Mouse (Mus musculus) intestine, postnatal 0 days (tissue): Measurements from ENCODE around the gene Frs3. TPM values are rescaled to one million over a fixed set of nuclear protein-coding genes. Genes with fewer than 3 reads are reported as not detected.
A peak's percentile ranks its signal among the peaks of the same experiment; 100 is the strongest.
"Not testable (repeated sequence)": the region's sequence is repeated elsewhere in the genome, so short reads cannot be mapped to it uniquely, and the experiment has no call there.

Experiments
- ATAC-seq: fragments of 200-750 bp; cut with Nextera tagmentation; 2 replicates; pipeline ENCODE4 v1.8.0; 2017; ENCODE audit warnings: mild to moderate bottlenecking, moderate TSS enrichment, moderate library complexity
- H3K27ac ChIP-seq: fragments of 300-500 bp; sonication (generic); 2 replicates; pipeline ENCODE4 v1.5.1; 2014; ENCODE audit warnings: mild to moderate bottlenecking, low read depth, low read length, moderate library complexity
- H3K27me3 ChIP-seq: fragments of 300-500 bp; sonication (generic); replicated peaks from 2 replicates; pipeline ENCODE4 v1.6.1; 2014; ENCODE audit warnings: low read length, mixed read lengths; ENCODE audit not compliant: control insufficient read depth, insufficient read depth
- H3K36me3 ChIP-seq: fragments of 300-500 bp; sonication (generic); 2 replicates; pipeline ENCODE4 v1.6.1; 2014; ENCODE audit warnings: mild to moderate bottlenecking, moderate library complexity; ENCODE audit not compliant: control insufficient read depth, insufficient read depth
- H3K4me1 ChIP-seq: fragments of 300-500 bp; sonication (generic); replicated peaks from 2 replicates; pipeline ENCODE4 v1.6.1; 2014; ENCODE audit warnings: antibody characterized with exemption, low read length, mixed read lengths; ENCODE audit not compliant: control insufficient read depth, insufficient read depth
- H3K4me2 ChIP-seq: fragments of 300-500 bp; sonication (generic); replicated peaks from 2 replicates; pipeline ENCODE4 v1.6.1; 2014; ENCODE audit warnings: low read depth, mild to moderate bottlenecking, moderate library complexity
- H3K4me3 ChIP-seq: fragments of 300-500 bp; sonication (generic); 2 replicates; pipeline ENCODE4 v1.5.1; 2014; ENCODE audit warnings: low read depth, low read length
- H3K9ac ChIP-seq: fragments of 300-500 bp; sonication (generic); 2 replicates; pipeline ENCODE4 v1.6.1; 2014; ENCODE audit warnings: mild to moderate bottlenecking, low read depth, low read length
- H3K9me3 ChIP-seq: fragments of 300-500 bp; sonication (generic); 2 replicates; pipeline ENCODE4 v1.6.1; 2016; ENCODE audit warnings: mixed run types; ENCODE audit not compliant: control insufficient read depth
- CTCF ChIP-seq: sonication (generic); IDR thresholded peaks from 2 replicates; pipeline ENCODE4 v1.5.1; 2016; ENCODE audit warnings: low read depth, mild to moderate bottlenecking, control low read depth, antibody characterized with exemption, moderate library complexity
- WGBS: fragments of 180-500 bp; shearing (Covaris S2); extraction: QIAGEN DNeasy Blood & Tissue Kit; methylation state at CpG from one replicate; pipeline ENCODE4 v1.1.7; 2014; 5-methylcytosine and 5-hydroxymethylcytosine counted together
- polyA plus RNA-seq: library from polyadenylated mRNA; unstranded; fragments of >200 nt; fragmentation: Nextera tagmentation; extraction: Ambion mirVana; gene quantifications from 2 replicates; pipeline ENCODE4 v1.2.1, GENCODE M21; 2015

Gene Frs3
- 2.9 TPM in 2 replicates for polyA plus RNA-seq

- Histone ChIP-seq H3K4me1 (peaks cover 8% of the 10 kb centered on the region), H3K27ac (peak within 1 kb of the TSS; percentile 90)
- TF ChIP-seq CTCF, result peak; percentile 40
Measured at GRCm38 (mm10) chr17:47688608-47689575, at the start of gene Frs3. Gene Frs3 (plus strand): TSS chr17:47689030.

DNA sequence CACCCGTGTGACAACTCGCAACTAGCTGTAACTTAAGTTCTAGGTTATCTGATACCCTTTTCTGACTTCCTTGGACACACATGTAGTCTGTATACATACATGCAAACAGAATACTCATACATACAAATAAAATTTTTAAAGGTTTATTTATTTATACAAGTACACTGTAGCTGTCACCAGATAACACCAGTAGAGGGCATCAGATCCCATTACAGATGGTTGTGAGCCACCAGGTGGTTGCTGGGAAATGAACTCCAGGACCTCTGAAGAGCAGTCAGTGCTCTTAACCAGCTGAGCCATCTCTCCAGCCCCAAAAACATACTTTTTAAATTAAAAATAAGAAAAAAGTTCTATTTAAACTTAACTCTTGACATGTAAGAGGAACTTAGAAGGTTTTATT, 45.8 kb upstream of the Frs3 start:
- Histone ChIP-seq H3K4me2 (no peak overlapping the region), H3K27me3 (no peaks in the 10 kb centered on the region), H3K36me3 (0 out of 2 replicates have a peak, but pooled peaks cover 2% of the 10 kb centered on the region), H3K4me3 (no peak overlapping the region), H3K9me3 (no peaks in the 10 kb centered on the region), H3K27ac (no peak overlapping the region), H3K4me1 (no peaks in the 10 kb centered on the region), H3K9ac (no peak overlapping the region)
- peak; percentile 44 for TF ChIP-seq CTCF
- ATAC-seq, result no peak
- 93% methylated on average over 2 of the region's 2 CpGs for WGBS

More at GRCm38 (mm10) chr17:47688608-47689575, at the start of gene Frs3:
- 3% methylated on average over 55 of the region's 58 CpGs for WGBS
- peaks cover 11% of the 10 kb centered on the region for H3K36me3 ChIP-seq
- H3K27me3 ChIP-seq, result no peaks in the 10 kb centered on the region
- peak within 1 kb of the TSS; percentile 87 for H3K4me3 ChIP-seq
- peak; percentile 35 for ATAC-seq
- H3K9me3 ChIP-seq, result no peaks in the 10 kb centered on the region
- peak within 1 kb of the TSS; percentile 75 for H3K9ac ChIP-seq
- H3K4me2 ChIP-seq, result peak within 1 kb of the TSS; percentile 100

- Histone ChIP-seq H3K36me3 (0 out of 2 replicates have a peak, but pooled peaks cover 4% of the 10 kb centered on the region), H3K4me1 (no peaks in the 10 kb centered on the region), H3K27me3 (no peaks in the 10 kb centered on the region), H3K4me3 (no peak overlapping the region), H3K9me3 (no peaks in the 10 kb centered on the region), H3K9ac (no peak overlapping the region), H3K27ac (no peak overlapping the region), H3K4me2 (no peak overlapping the region)
- peak; percentile 53 for ATAC-seq
- 93% methylated on average over 1 of the region's 1 CpGs for WGBS
- peak; percentile 83 for TF ChIP-seq CTCF
Measured at GRCm38 (mm10) chr17:47646683-47647082, 42.1 kb upstream of the Frs3 start.

DNA sequence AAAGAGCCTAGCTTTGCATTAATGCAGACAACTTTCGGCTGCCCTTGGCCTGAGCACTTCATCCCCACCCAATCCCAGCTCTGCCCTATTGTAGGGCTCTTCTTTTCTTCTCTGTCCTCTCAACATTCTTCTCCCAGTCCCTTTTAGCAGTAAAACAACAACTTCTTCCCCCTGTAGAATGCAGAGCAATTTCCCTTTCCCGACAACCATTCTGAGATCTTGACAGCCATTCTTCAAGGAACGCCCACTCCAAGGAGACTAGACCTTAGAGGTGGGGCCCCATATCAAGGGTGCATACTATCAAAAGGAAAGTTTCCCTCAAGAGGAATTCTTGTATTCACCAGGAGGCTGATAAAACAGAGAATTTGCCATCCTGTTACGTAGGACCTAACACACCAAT, 39.9 kb upstream of the Frs3 start:
- no peak for ATAC-seq
- no peak overlapping the region for H3K27ac ChIP-seq
- H3K27me3 ChIP-seq, result no peaks in the 10 kb centered on the region
- no peak for TF ChIP-seq CTCF
- no peak overlapping the region for H3K4me2 ChIP-seq
- H3K36me3 ChIP-seq, result 0 out of 2 replicates have a peak, but pooled peaks cover 10% of the 10 kb centered on the region
- no peaks in the 10 kb centered on the region for H3K4me1 ChIP-seq
- no peak overlapping the region for H3K4me3 ChIP-seq
- WGBS, result 58% methylated on average over 4 of the region's 4 CpGs
- H3K9me3 ChIP-seq, result no peaks in the 10 kb centered on the region
- H3K9ac ChIP-seq, result no peak overlapping the region

DNA sequence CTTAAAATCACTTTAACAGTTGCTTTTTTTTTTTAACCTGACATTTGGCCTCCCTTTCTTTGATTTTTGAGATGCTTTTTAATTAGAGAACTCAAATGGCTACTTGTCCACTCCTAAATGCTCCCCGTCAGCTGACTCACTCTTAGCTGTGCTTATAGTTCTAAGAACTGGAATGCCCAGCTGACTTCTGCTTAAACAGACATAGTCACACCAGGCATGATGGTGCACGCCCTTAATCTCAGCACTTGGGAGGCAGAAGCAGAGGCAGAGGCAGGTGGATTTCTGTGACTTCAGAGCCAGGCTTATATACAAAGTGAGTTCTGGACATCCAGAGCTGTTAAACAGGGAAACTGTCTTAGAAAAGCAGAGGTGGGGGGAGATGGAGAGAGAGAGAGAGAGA, 36.9 kb upstream of the Frs3 start:
- no peaks in the 10 kb centered on the region for H3K27me3 ChIP-seq
- no peaks in the 10 kb centered on the region for H3K9me3 ChIP-seq
- peaks cover 10% of the 10 kb centered on the region; the same call in 1 of the 2 replicates for H3K36me3 ChIP-seq
- H3K27ac ChIP-seq, result no peak overlapping the region
- no peaks in the 10 kb centered on the region; the same call in 1 of the 2 replicates for H3K4me1 ChIP-seq
- H3K4me2 ChIP-seq, result no peak overlapping the region
- H3K9ac ChIP-seq, result no peak overlapping the region
- H3K4me3 ChIP-seq, result no peak overlapping the region
- ATAC-seq, result no peak
- WGBS, result 90% methylated on average over 2 of the region's 2 CpGs
- TF ChIP-seq CTCF, result no peak

GRCm38 (mm10) chr17:47654346-47654745, 34.5 kb upstream of the Frs3 start:
- H3K4me2 ChIP-seq, H3K4me1 ChIP-seq, ATAC-seq, H3K9me3 ChIP-seq, H3K27ac ChIP-seq, H3K9ac ChIP-seq, H3K27me3 ChIP-seq, H3K36me3 ChIP-seq, H3K4me3 ChIP-seq: not testable (repeated sequence)
- WGBS, result 89% methylated on average over 8 of the region's 8 CpGs
